Comparison of ENCODE assay signal across 22 mouse cellular contexts in genomic region chr2:34827591-34827990, GRCm38 (mm10). TPM values are rescaled to one million over a fixed set of nuclear protein-coding genes. Genes with fewer than 3 reads are reported as not detected.
DNase-seq lines count a peak whose midpoint lies in the region; ATAC-seq and TF ChIP-seq lines count a peak whose summit lies in the region.
"Had no signal": no experiment of that assay in that cellular context is flagged by ENCODE, and none has a peak within 500 bp of the region (broad histone marks: within the 10 kb centered on the region; RNA-seq: fewer than 3 reads in every experiment).

No protein-coding gene starts in this region.

- no peaks in the 10 kb centered on the region for H3K27me3 ChIP-seq in limb, embryonic 15.5 days
- no peaks in the 10 kb centered on the region for H3K27me3 ChIP-seq in limb, embryonic 10.5 days (ENCODE audit: low read depth, poor library complexity, severe bottlenecking)
- no peaks in the 10 kb centered on the region for H3K27me3 ChIP-seq in liver, embryonic 11.5 days (replicated peaks; ENCODE audit: control insufficient read depth, insufficient read depth, low read length)
- H3K27me3 ChIP-seq in liver, embryonic 16.5 days (ENCODE audit: control insufficient read depth, insufficient read depth, low read depth, low read length), result no peaks in the 10 kb centered on the region
- H3K27me3 ChIP-seq in forebrain, postnatal 0 days (ENCODE audit: insufficient read depth, low read length), result no peaks in the 10 kb centered on the region
- H3K27me3 ChIP-seq: hindbrain, embryonic 15.5 days had no signal

- H3K4me1 ChIP-seq in limb, embryonic 15.5 days, result peaks cover 16% of the 10 kb centered on the region
- H3K4me1 ChIP-seq in limb, embryonic 10.5 days, result peaks cover 17% of the 10 kb centered on the region
- peaks cover 19% of the 10 kb centered on the region for H3K4me1 ChIP-seq in bone marrow macrophage, adult 2 months (ENCODE audit: control insufficient read depth, insufficient read depth, low read length)
- peaks cover 21% of the 10 kb centered on the region for H3K4me1 ChIP-seq in liver, embryonic 11.5 days (replicated peaks; ENCODE audit: control insufficient read depth, insufficient read depth, low read length)
- peaks cover 24% of the 10 kb centered on the region for H3K4me1 ChIP-seq in liver, embryonic 16.5 days (ENCODE audit: control insufficient read depth, low read depth, low read length)
- peaks cover 19% of the 10 kb centered on the region for H3K4me1 ChIP-seq in forebrain, postnatal 0 days (ENCODE audit: insufficient read depth)

- no peak for TF ChIP-seq POLR2A in bone marrow macrophage, adult 2 months (IDR thresholded peaks at IDR 0.05; ENCODE audit: borderline replicate concordance, low read depth, low read length)

- 87% methylated on average over 4 of the region's 4 CpGs for whole genome bisulfite sequencing in limb, embryonic 15.5 days
- 87% methylated on average over 4 of the region's 4 CpGs for WGBS in limb, embryonic 10.5 days
- 86% methylated on average over 4 of the region's 4 CpGs for WGBS in liver, embryonic 11.5 days
- WGBS in liver, embryonic 16.5 days (ENCODE audit: insufficient replicate concordance), result 71% methylated on average over 4 of the region's 4 CpGs
- WGBS in forebrain, postnatal 0 days, result 96% methylated on average over 4 of the region's 4 CpGs

- TF ChIP-seq CTCF in bone marrow macrophage, adult 2 months (IDR thresholded peaks at IDR 0.05; ENCODE audit: low read depth, low read length), result no peak
- TF ChIP-seq CTCF in forebrain, postnatal 0 days (IDR thresholded peaks at IDR 0.05; ENCODE audit: low read depth), result no peak

- no peak overlapping the region for H3K9ac ChIP-seq in limb, embryonic 15.5 days
- no peak overlapping the region for H3K9ac ChIP-seq in liver, embryonic 11.5 days (ENCODE audit: low read depth, low read length)
- H3K9ac ChIP-seq in liver, embryonic 16.5 days (ENCODE audit: low read depth, low read length), result no peak overlapping the region
- no peak overlapping the region for H3K9ac ChIP-seq in forebrain, postnatal 0 days
- H3K9ac ChIP-seq: forebrain, embryonic 13.5 days; heart, embryonic 12.5 days; hindbrain, embryonic 15.5 days had no signal

- no peaks in the 10 kb centered on the region; the same call in 1 of the 2 replicates for H3K9me3 ChIP-seq in limb, embryonic 15.5 days
- H3K9me3 ChIP-seq in limb, embryonic 10.5 days (replicated peaks), result 0 out of 2 replicates have a peak, but pooled peaks cover 2% of the 10 kb centered on the region
- H3K9me3 ChIP-seq in liver, embryonic 11.5 days (ENCODE audit: control insufficient read depth, low read length), result no peaks in the 10 kb centered on the region
- no peaks in the 10 kb centered on the region for H3K9me3 ChIP-seq in liver, embryonic 16.5 days (replicated peaks; ENCODE audit: control insufficient read depth, low read length)
- H3K9me3 ChIP-seq in forebrain, postnatal 0 days (ENCODE audit: low read length), result no peaks in the 10 kb centered on the region; the same call in 1 of the 2 replicates
- H3K9me3 ChIP-seq: heart, embryonic 12.5 days; hindbrain, embryonic 15.5 days had no signal

- H3K4me3 ChIP-seq in limb, embryonic 15.5 days, result no peak overlapping the region
- no peak overlapping the region for H3K4me3 ChIP-seq in limb, embryonic 10.5 days
- no peak overlapping the region for H3K4me3 ChIP-seq in bone marrow macrophage, adult 2 months (ENCODE audit: insufficient read depth, low read length)
- H3K4me3 ChIP-seq in liver, embryonic 11.5 days (ENCODE audit: low read depth, low read length), result no peak overlapping the region
- no peak overlapping the region for H3K4me3 ChIP-seq in liver, embryonic 16.5 days (ENCODE audit: low read depth, low read length)
- H3K4me3 ChIP-seq in forebrain, postnatal 0 days (ENCODE audit: low read depth, low read length), result no peak overlapping the region
- H3K4me3 ChIP-seq: embryonic facial prominence, embryonic 10.5 days; forebrain, embryonic 13.5 days; heart, adult 2 months; heart, embryonic 12.5 days; hindbrain, embryonic 10.5 days; hindbrain, embryonic 15.5 days had no signal

- DNase-seq in limb, embryonic 10.5 days (ENCODE audit: low spot score), result no peak
- DNase-seq in liver, embryonic 11.5 days (ENCODE audit: low spot score), result no peak
- no peak for DNase-seq in forebrain, postnatal 0 days
- no peak for DNase-seq in kidney, adult 11 months
- DNase-seq: adrenal gland, postnatal 25 days; cerebellum, adult 2 months; cerebellum, postnatal 10 days; heart, adult 2 months had no signal

- peak overlapping the region; percentile 47; the same call in 1 of the 2 replicates for H3K27ac ChIP-seq in limb, embryonic 15.5 days
- no peak overlapping the region for H3K27ac ChIP-seq in limb, embryonic 10.5 days
- peak overlapping the region; percentile 35 for H3K27ac ChIP-seq in bone marrow macrophage, adult 2 months (ENCODE audit: insufficient read depth, low read depth, low read length)
- peak overlapping the region; percentile 58; the same call in 1 of the 2 replicates for H3K27ac ChIP-seq in liver, embryonic 11.5 days (ENCODE audit: low read depth, low read length)
- H3K27ac ChIP-seq in liver, embryonic 16.5 days (ENCODE audit: low read length), result peak overlapping the region; percentile 32
- no peak overlapping the region for H3K27ac ChIP-seq in forebrain, postnatal 0 days (ENCODE audit: low read depth, low read length)
- H3K27ac ChIP-seq: embryonic facial prominence, embryonic 10.5 days; forebrain, embryonic 13.5 days; heart, adult 2 months; hindbrain, embryonic 10.5 days; hindbrain, embryonic 15.5 days had no signal

- peaks cover 5% of the 10 kb centered on the region for H3K36me3 ChIP-seq in limb, embryonic 15.5 days
- peaks cover 2% of the 10 kb centered on the region; the same call in 1 of the 2 replicates for H3K36me3 ChIP-seq in limb, embryonic 10.5 days
- H3K36me3 ChIP-seq in liver, embryonic 11.5 days (ENCODE audit: control insufficient read depth, insufficient read depth, low read length), result peaks cover 1% of the 10 kb centered on the region; the same call in 1 of the 2 replicates
- H3K36me3 ChIP-seq in liver, embryonic 16.5 days (ENCODE audit: control insufficient read depth, insufficient read depth), result no peaks in the 10 kb centered on the region; the same call in 1 of the 2 replicates
- peaks cover 11% of the 10 kb centered on the region for H3K36me3 ChIP-seq in forebrain, postnatal 0 days (ENCODE audit: insufficient read depth)

- H3K4me2 ChIP-seq in limb, embryonic 15.5 days, result no peak overlapping the region
- no peak overlapping the region; the same call in 1 of the 2 replicates for H3K4me2 ChIP-seq in liver, embryonic 11.5 days
- no peak overlapping the region for H3K4me2 ChIP-seq in liver, embryonic 16.5 days (ENCODE audit: low read depth, low read length)
- H3K4me2 ChIP-seq in forebrain, postnatal 0 days (ENCODE audit: low read depth), result no peak overlapping the region
- H3K4me2 ChIP-seq: heart, embryonic 12.5 days had no signal

- ATAC-seq in limb, embryonic 15.5 days (ENCODE audit: insufficient number of reproducible peaks, low FRiP score, low TSS enrichment, low read depth), result no peak
- no peak for ATAC-seq in liver, embryonic 11.5 days (replicated peaks; ENCODE audit: low FRiP score)
- ATAC-seq in liver, embryonic 16.5 days (ENCODE audit: low read depth), result no peak
- ATAC-seq in forebrain, postnatal 0 days, result no peak
- ATAC-seq: CD4-positive, CD25-positive, alpha-beta regulatory T cell, adult 4 months; forebrain, embryonic 13.5 days had no signal

RNA-seq across cellular contexts. Expression of gene Fbxw2, which starts 1.5 kb away (rescaled TPM):
- 82.1 and 94.4 TPM in 2 replicates for polyA plus RNA-seq in limb, embryonic 15.5 days (2015; fragmentation: Nextera tagmentation; extraction: Ambion mirVana)
- 69.7 and 81.2 TPM in 2 replicates for polyA plus RNA-seq in limb, embryonic 10.5 days (2016; fragmentation: Nextera tagmentation; extraction: Ambion mirVana)
- polyA plus RNA-seq in bone marrow macrophage, adult 2 months (2012; ENCODE audit: insufficient read depth, insufficient read length, missing spikeins), result 53.3 and 56.3 TPM in 2 replicates
- 78.7 and 81.2 TPM in 2 replicates for polyA plus RNA-seq in liver, embryonic 11.5 days (2014; fragmentation: Nextera tagmentation; extraction: Ambion mirVana)
- 51.0 and 52.9 TPM in 2 replicates for polyA plus RNA-seq in liver, embryonic 16.5 days (2015; fragmentation: Nextera tagmentation; extraction: Ambion mirVana)
- 130 and 140 TPM in 2 replicates for total RNA-seq in forebrain, postnatal 0 days (2014; rRNA removed)
- 111 and 120 TPM in 2 replicates for polyA plus RNA-seq in forebrain, postnatal 0 days (2015; fragmentation: Nextera tagmentation; extraction: Ambion mirVana)

RNA-seq across cellular contexts. Expression of gene Gm34653, which starts 5.2 kb away (rescaled TPM):
- polyA plus RNA-seq in limb, embryonic 15.5 days (2015; fragmentation: Nextera tagmentation; extraction: Ambion mirVana), result not detected in 2 replicates
- not detected in 2 replicates for polyA plus RNA-seq in limb, embryonic 10.5 days (2016; fragmentation: Nextera tagmentation; extraction: Ambion mirVana)
- polyA plus RNA-seq in bone marrow macrophage, adult 2 months (2012; ENCODE audit: insufficient read depth, insufficient read length, missing spikeins), result not detected in 2 replicates
- polyA plus RNA-seq in liver, embryonic 11.5 days (2014; fragmentation: Nextera tagmentation; extraction: Ambion mirVana), result not detected in 2 replicates
- not detected in 2 replicates for polyA plus RNA-seq in liver, embryonic 16.5 days (2015; fragmentation: Nextera tagmentation; extraction: Ambion mirVana)
- 0.08 and 0.24 TPM in 2 replicates for total RNA-seq in forebrain, postnatal 0 days (2014; rRNA removed)
- 0.15 TPM in 1 of 2 replicates, not detected in the other for polyA plus RNA-seq in forebrain, postnatal 0 days (2015; fragmentation: Nextera tagmentation; extraction: Ambion mirVana)
- total RNA-seq: adrenal gland, postnatal 25 days; heart, adult 2 months; heart, postnatal 25 days had no signal
- polyA plus RNA-seq: CD4-positive, CD25-positive, alpha-beta regulatory T cell, adult 4 months; cerebellum, adult 2 months; embryonic facial prominence, embryonic 14.5 days; forebrain, embryonic 13.5 days; G1E; heart, adult 2 months; heart, embryonic 12.5 days; heart, embryonic 16.5 days; hindbrain, embryonic 10.5 days; hindbrain, embryonic 15.5 days; intestine, embryonic 16.5 days had no signal

RNA-seq across cellular contexts. Expression of gene Rabepk, which starts 27.9 kb away (rescaled TPM):
- 39.7 and 41.1 TPM in 2 replicates for polyA plus RNA-seq in limb, embryonic 15.5 days (2015; fragmentation: Nextera tagmentation; extraction: Ambion mirVana)
- 42.8 and 43.6 TPM in 2 replicates for polyA plus RNA-seq in limb, embryonic 10.5 days (2016; fragmentation: Nextera tagmentation; extraction: Ambion mirVana)
- polyA plus RNA-seq in bone marrow macrophage, adult 2 months (2012; ENCODE audit: insufficient read depth, insufficient read length, missing spikeins), result 10.2 and 10.6 TPM in 2 replicates
- 43.5 and 56.5 TPM in 2 replicates for polyA plus RNA-seq in liver, embryonic 11.5 days (2014; fragmentation: Nextera tagmentation; extraction: Ambion mirVana)
- polyA plus RNA-seq in liver, embryonic 16.5 days (2015; fragmentation: Nextera tagmentation; extraction: Ambion mirVana), result 17.3 and 22.5 TPM in 2 replicates
- total RNA-seq in forebrain, postnatal 0 days (2014; rRNA removed), result 15.6 and 19.4 TPM in 2 replicates
- 26.1 and 27.3 TPM in 2 replicates for polyA plus RNA-seq in forebrain, postnatal 0 days (2015; fragmentation: Nextera tagmentation; extraction: Ambion mirVana)

RNA-seq across cellular contexts. Expression of gene Cutal, which starts 46.6 kb away (rescaled TPM):
- polyA plus RNA-seq in limb, embryonic 15.5 days (2015; fragmentation: Nextera tagmentation; extraction: Ambion mirVana), result 0.18 TPM in 1 of 2 replicates, not detected in the other
- polyA plus RNA-seq in limb, embryonic 10.5 days (2016; fragmentation: Nextera tagmentation; extraction: Ambion mirVana), result 0.06 TPM in 1 of 2 replicates, not detected in the other
- polyA plus RNA-seq in bone marrow macrophage, adult 2 months (2012; ENCODE audit: insufficient read depth, insufficient read length, missing spikeins), result not detected in 2 replicates
- 2.5 and 2.7 TPM in 2 replicates for polyA plus RNA-seq in liver, embryonic 11.5 days (2014; fragmentation: Nextera tagmentation; extraction: Ambion mirVana)
- polyA plus RNA-seq in liver, embryonic 16.5 days (2015; fragmentation: Nextera tagmentation; extraction: Ambion mirVana), result 9.5 and 11.6 TPM in 2 replicates
- 0.38 and 0.43 TPM in 2 replicates for total RNA-seq in forebrain, postnatal 0 days (2014; rRNA removed)
- polyA plus RNA-seq in forebrain, postnatal 0 days (2015; fragmentation: Nextera tagmentation; extraction: Ambion mirVana), result 0.29 and 0.39 TPM in 2 replicates
- total RNA-seq: G1E had no signal
- polyA plus RNA-seq: CD4-positive, CD25-positive, alpha-beta regulatory T cell, adult 4 months; embryonic facial prominence, embryonic 14.5 days; forebrain, embryonic 13.5 days; G1E; heart, embryonic 12.5 days; hindbrain, embryonic 10.5 days had no signal

RNA-seq across cellular contexts. Expression of gene Psmd5, which starts 47.2 kb away (rescaled TPM):
- polyA plus RNA-seq in limb, embryonic 15.5 days (2015; fragmentation: Nextera tagmentation; extraction: Ambion mirVana), result 87.2 and 98.0 TPM in 2 replicates
- 128 and 131 TPM in 2 replicates for polyA plus RNA-seq in limb, embryonic 10.5 days (2016; fragmentation: Nextera tagmentation; extraction: Ambion mirVana)
- 34.5 and 37.8 TPM in 2 replicates for polyA plus RNA-seq in bone marrow macrophage, adult 2 months (2012; ENCODE audit: insufficient read depth, insufficient read length, missing spikeins)
- polyA plus RNA-seq in liver, embryonic 11.5 days (2014; fragmentation: Nextera tagmentation; extraction: Ambion mirVana), result 138 and 147 TPM in 2 replicates
- polyA plus RNA-seq in liver, embryonic 16.5 days (2015; fragmentation: Nextera tagmentation; extraction: Ambion mirVana), result 63.5 and 65.3 TPM in 2 replicates
- 40.5 and 43.3 TPM in 2 replicates for total RNA-seq in forebrain, postnatal 0 days (2014; rRNA removed)
- polyA plus RNA-seq in forebrain, postnatal 0 days (2015; fragmentation: Nextera tagmentation; extraction: Ambion mirVana), result 84.6 and 85.2 TPM in 2 replicates

Comparison
In these comparisons a context has a peak if more than half of its experiments do, and no peak if none do; other contexts are left out.
1. H3K27ac ChIP-seq: peak in limb, embryonic 15.5 days (single experiment), bone marrow macrophage, adult 2 months (single experiment), liver, embryonic 11.5 days (single experiment) and liver, embryonic 16.5 days (single experiment); none in limb, embryonic 10.5 days (single experiment) and forebrain, postnatal 0 days (single experiment).